Mouse (Mus musculus) thymus, adult 18-20 months (tissue): Measurements from ENCODE around the gene Zdhhc13.

Experiments
- DNase-seq, 2 experiments: peaks; one replicate each; pipeline ENCODE4 v3.0.0; 2022; ENCODE audit warnings: mixed read lengths in 2 of 2

The Zdhhc13 gene

DNA sequence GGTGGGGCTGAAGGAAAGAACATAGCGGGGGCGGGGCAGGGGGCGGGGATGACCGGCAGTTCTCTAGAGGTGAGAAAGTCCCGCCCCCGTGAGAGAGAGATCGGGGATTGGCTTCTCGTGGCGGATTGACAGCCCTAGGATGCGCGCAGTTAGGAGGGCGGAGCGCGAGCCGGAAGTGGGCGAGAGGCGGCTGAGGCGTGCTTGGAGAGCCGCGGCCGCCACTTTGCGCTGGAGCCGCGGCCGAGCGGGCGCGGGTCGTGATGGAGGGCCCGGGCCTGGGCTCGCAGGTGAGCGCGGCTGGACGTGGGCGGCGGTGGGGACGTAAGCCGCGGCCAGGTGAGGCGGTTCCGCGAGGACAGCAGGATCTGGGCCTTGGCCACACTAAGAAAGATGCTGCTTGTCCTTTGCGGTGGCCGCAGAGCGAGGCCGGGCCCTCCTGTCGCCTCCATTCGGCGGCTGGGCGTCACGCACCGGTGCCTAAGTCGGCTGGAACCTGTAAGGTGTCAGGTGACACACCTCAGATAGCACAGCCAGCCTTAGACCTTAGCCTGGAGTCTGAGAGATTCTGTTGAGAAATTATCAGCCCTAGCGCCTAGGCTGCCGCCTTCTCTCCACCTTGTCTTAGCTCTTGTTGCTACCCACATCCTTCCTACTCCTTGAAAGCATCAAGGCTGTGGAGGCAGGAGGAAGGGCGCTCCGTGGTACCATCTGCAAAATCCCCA is at the start of gene Zdhhc13:
Gene Zdhhc13, plus strand, starts transcription at position 153 of the 722 bp plus-strand sequence.
- peak; percentile 90 to 94 for DNase-seq

GRCm38 (mm10) chr7:48749298-48750163 is 39.3 kb upstream of the Zdhhc13 start:
- DNase-seq = peak; percentile 39 to 63

DNA sequence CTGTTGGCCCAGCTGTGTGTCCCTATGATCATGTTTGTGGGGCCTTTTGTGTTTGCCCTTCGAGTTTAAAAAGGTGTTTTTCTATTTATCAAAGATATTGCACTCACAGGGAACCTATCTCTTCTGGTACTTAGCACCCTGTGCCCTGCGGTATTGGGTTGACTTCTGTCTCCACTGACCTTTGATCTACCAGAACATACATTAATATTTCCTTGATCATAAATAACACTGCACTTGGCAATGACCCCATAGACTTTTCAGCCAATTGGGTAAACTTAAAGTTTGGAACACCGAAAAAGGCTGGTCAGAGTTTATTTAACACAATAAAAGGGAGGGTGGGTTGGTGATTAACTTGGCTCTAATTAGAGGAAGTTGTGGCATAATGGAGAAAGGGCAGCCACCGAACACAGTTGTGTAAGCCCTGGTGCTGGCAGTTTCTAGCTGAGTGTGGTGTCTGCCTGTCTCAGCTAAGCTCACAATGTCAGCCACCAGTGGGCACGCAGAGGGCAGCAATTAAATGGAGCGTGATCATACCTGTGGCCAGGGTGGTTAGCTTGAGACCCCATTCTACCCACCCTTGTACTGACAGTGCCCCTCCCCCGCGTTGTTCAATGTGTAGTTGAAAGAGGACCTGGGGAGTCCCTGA is 38.5 kb upstream of the Zdhhc13 start:
- peak in 1 of 2 experiments; percentile 9 for DNase-seq

- no peak for DNase-seq
These were observed 37.6 kb upstream of the Zdhhc13 start for GRCm38 (mm10) chr7:48751222-48751621.

DNA sequence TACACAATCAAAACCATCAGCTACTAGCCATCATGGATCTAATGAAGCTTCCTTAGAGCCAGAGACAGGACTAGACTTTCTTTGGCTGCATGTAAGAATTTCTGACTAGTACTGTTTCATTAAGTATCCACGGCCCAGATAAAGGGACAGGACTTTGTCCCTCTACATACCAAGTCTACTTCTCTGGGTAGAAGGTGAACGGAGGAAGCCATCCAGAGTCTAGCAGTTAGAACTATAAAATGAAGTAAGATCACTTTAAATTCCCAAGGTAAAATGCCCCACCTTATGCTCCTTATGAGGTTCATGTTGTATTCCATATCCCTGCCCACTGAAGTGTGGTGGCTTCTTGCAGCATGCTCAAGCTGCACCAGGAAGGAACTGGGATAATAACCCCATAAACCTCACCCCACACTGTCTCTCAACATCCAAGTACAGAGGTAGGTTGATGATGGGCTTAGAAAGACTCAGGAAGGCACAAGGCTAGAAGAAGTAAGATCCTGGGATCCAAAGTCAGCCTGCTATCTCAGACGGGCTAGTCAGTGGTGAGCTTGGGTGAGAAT is 34.3 kb upstream of the Zdhhc13 start:
- no peak for DNase-seq

- no peak for DNase-seq
These were observed 33.0 kb upstream of the Zdhhc13 start for GRCm38 (mm10) chr7:48755825-48756224.

GRCm38 (mm10) chr7:48756306-48756931 is 32.4 kb upstream of the Zdhhc13 start:
- no peak for DNase-seq

GRCm38 (mm10) chr7:48758083-48758482 is 30.7 kb upstream of the Zdhhc13 start:
- no peak for DNase-seq

- no peak for DNase-seq
These were observed 28.0 kb upstream of the Zdhhc13 start for GRCm38 (mm10) chr7:48760789-48761188.

DNA sequence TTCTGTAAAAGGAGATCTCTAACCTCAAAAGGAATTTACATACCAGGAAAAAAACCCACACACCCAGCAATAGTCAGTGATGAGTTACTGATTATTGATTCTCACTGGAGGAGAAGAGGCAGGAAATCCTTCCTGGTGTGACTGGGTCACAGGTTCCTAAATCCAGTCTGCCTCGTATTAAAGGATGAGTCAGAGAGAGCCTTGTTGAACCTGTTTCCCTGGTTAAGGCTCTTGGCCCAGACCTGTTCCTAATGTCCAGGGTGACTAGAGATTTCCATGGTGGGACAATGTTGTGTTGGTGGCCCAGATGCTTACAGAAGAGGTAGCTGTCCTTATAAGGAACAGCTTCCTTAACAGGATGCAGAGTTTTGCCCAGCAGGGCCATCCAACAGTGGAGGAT is 26.5 kb upstream of the Zdhhc13 start:
- DNase-seq = no peak

DNA sequence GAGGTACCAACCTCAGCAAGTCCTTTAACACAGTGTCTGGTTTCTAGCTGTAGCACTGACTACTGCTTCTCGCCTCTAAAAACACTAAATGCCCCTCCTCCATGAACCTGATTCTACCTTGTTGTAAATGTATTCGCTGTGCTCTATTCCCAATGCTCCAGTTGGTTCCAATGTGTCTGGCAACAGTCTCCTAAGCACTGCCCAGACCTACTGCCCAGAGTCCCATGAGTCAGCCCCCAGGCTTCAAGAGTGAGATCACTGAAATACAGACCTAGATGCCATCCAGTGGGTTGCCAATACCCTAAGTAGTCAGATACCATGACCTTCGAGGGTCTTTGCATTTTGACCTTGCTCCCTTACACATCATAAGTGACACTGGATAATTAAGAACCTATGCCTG is 26.1 kb upstream of the Zdhhc13 start:
- no peak for DNase-seq

DNA sequence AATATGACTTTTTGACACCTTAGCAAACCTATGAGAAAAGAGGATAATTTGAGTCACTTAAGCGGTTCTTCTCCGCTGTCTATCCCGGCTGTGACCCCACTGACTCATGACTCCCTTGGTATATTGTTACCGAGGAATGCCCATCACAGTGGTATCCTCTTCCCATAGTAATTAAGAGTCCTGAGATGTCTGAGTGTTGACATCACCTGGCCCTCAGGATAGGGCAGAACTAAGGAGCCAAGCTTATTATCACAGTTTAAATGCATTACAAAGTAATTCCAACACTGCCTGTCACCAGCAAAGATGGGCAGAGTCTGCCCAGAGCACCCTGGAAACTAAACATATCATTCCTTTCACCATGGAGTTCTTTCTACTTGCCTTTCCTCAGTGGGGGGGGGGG is 22.8 kb upstream of the Zdhhc13 start:
- DNase-seq = no peak

DNA sequence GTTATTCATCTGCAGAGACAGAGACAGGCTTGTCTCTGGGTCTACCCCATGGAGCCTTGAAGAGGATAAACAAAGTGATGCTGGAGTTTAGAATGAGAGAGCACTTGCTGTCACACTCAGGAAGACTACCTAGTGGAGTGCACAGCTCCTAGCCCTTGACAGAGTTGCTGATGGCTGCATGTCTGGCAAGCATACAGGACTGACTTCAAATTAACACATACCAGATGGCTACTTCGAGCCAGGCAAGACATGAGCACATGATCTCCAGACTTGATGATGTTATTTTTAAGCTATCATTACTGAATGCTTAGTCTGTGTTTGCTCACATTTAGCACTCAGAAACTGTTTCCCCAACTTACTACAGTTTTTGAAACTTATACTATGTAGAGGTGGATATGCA is 19.1 kb upstream of the Zdhhc13 start:
- DNase-seq = no peak

DNA sequence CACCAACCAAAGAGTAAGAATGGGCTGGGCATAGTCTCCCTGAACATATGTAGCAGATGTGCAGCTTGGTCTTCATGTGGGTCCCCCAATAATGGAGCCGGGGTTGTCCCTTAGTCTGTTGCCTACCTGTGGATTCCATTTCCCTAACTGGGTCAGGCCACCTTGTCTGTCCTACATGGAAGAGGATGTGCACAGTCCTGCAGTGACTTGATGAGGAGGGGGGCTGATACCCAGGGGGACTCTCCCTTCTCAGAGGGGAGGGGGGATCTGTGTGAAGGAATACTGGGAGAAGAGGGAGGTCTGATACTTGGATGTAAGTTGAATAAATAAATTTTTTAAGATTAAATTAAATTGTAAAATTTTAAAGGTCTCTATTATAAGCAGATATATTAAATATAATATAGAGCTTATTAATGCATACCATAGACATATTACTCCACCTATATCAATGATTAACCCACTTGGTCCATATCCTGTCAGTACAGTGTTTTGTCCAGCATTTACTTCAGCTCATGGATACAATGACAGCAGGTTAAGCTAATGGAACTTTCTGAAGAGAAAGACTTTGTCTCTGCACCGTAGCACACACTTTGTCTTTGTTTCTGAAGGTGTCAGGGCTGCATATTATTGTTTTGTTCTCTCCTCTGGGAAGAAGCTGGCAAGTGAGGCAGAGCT is 16.6 kb upstream of the Zdhhc13 start:
- no peak for DNase-seq

DNA sequence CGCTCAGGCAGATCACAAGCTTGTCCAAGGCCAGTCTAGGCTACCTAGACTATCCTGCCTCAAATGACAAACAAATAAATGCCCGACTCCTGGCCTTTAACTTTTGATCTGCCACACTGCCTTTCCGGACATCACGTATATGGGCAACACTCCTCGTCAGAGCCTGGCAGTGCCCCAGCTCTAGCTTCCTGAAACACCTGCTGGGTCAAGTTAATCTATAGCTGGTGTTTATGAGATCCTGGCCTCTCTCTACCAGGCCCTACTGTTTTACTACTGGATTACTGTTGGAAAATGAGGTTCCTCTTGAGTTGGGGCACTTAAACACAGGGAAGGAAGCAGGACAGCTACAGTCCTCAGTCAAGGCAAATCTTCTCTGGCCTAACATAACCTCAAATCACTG is 15.5 kb upstream of the Zdhhc13 start:
- DNase-seq = no peak

DNA sequence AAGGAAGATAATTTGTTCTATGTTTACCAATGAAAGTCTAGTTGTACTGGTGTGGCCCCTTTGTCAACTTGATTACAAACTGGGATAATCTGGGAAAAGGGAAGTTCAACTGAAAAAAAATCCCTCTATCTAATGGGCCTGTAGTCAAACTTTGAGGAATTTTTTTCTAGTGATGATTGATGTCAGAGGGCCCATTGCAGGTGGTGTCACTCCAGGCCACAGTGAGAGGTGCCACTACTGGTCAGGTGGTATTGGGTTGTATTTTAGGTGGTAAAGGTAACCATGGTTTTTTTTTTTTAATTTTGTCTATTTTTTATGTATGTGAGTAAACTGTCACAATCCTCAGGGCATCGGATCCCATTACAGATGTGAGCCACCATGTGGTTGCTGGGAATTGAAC is 14.2 kb upstream of the Zdhhc13 start:
- DNase-seq = no peak

- no peak for DNase-seq
These were observed 13.4 kb upstream of the Zdhhc13 start for GRCm38 (mm10) chr7:48775436-48775835.

- DNase-seq = no peak
These were observed 10.9 kb upstream of the Zdhhc13 start for GRCm38 (mm10) chr7:48777721-48778504.

GRCm38 (mm10) chr7:48779110-48779509 is 9.7 kb upstream of the Zdhhc13 start:
- DNase-seq = no peak

GRCm38 (mm10) chr7:48782432-48782831 is 6.4 kb upstream of the Zdhhc13 start:
- DNase-seq = no peak

GRCm38 (mm10) chr7:48784773-48785523 is 3.9 kb upstream of the Zdhhc13 start:
- no peak for DNase-seq
